Mouse (Mus musculus): ENCODE results near the gene Ppa2. TPM values are rescaled to one million over a fixed set of nuclear protein-coding genes. Genes with fewer than 3 reads are reported as not detected.

Ppa2 gene
- total and polyA plus RNA-seq, 3 experiments: 38.1 to 145 (median 67.3) TPM

- peaks cover 3% of the 10 kb centered on the region for H3K27me3 ChIP-seq (ENCODE audit: insufficient read depth, low read length)
- H3K9me3 ChIP-seq (replicated peaks): no peaks in the 10 kb centered on the region
- TF ChIP-seq GATA1 (IDR thresholded peaks at IDR 0.05; ENCODE audit: borderline replicate concordance, low read length) (no peak), CTCF (IDR thresholded peaks at IDR 0.05; ENCODE audit: low read depth, low read length) (no peak), GATA2 (IDR thresholded peaks at IDR 0.05; ENCODE audit: borderline replicate concordance, low read depth, low read length) (no peak), TAL1 (conservative IDR thresholded peaks at IDR 0.05; ENCODE audit: low read depth, low read length) (no peak), POLR2AphosphoS5 (IDR thresholded peaks at IDR 0.05; ENCODE audit: insufficient replicate concordance, low read depth, low read length) (no peak)
- DNase-seq (ENCODE audit: low spot score) (no peak), ATAC-seq (ENCODE audit: extremely low read depth, insufficient number of reproducible peaks, low FRiP score, poor library complexity, severe bottlenecking) (no peak)
- H3K36me3 ChIP-seq (replicated peaks): no peaks in the 10 kb centered on the region
- no peak overlapping the region for H3K4me3 ChIP-seq (ENCODE audit: low read depth, low read length)
- H3K4me1 ChIP-seq (ENCODE audit: insufficient read depth, low read depth, low read length): 0 out of 2 replicates have a peak, but pooled peaks cover 2% of the 10 kb centered on the region
These were observed 101.3 kb downstream of the Ppa2 start for GRCm38 (mm10) chr3:133411123-133411675.

GRCm38 (mm10) chr3:133411768-133412167 lies 101.9 kb downstream of the Ppa2 start:
- Histone ChIP-seq H3K4me3 (ENCODE audit: low read depth, low read length) (no peak overlapping the region), H3K27me3 (ENCODE audit: insufficient read depth, low read length) (peaks cover 6% of the 10 kb centered on the region), H3K9me3 (replicated peaks) (no peaks in the 10 kb centered on the region), H3K36me3 (replicated peaks) (no peaks in the 10 kb centered on the region), H3K4me1 (ENCODE audit: insufficient read depth, low read depth, low read length) (no peaks in the 10 kb centered on the region)
- ATAC-seq (ENCODE audit: extremely low read depth, insufficient number of reproducible peaks, low FRiP score, poor library complexity, severe bottlenecking) (no peak), DNase-seq (ENCODE audit: low spot score) (no peak)
- TF ChIP-seq GATA2 (IDR thresholded peaks at IDR 0.05; ENCODE audit: borderline replicate concordance, low read depth, low read length) (no peak), CTCF (IDR thresholded peaks at IDR 0.05; ENCODE audit: low read depth, low read length) (no peak), GATA1 (IDR thresholded peaks at IDR 0.05; ENCODE audit: borderline replicate concordance, low read length) (no peak), TAL1 (conservative IDR thresholded peaks at IDR 0.05; ENCODE audit: low read depth, low read length) (no peak), POLR2AphosphoS5 (IDR thresholded peaks at IDR 0.05; ENCODE audit: insufficient replicate concordance, low read depth, low read length) (no peak)

GRCm38 (mm10) chr3:133414747-133415146 lies 104.8 kb downstream of the Ppa2 start:
- Histone ChIP-seq H3K4me3 (ENCODE audit: low read depth, low read length) (no peak overlapping the region), H3K27me3 (ENCODE audit: insufficient read depth, low read length) (peaks cover 6% of the 10 kb centered on the region), H3K9me3 (replicated peaks) (no peaks in the 10 kb centered on the region), H3K4me1 (ENCODE audit: insufficient read depth, low read depth, low read length) (no peaks in the 10 kb centered on the region), H3K36me3 (replicated peaks) (no peaks in the 10 kb centered on the region)
- ATAC-seq (ENCODE audit: extremely low read depth, insufficient number of reproducible peaks, low FRiP score, poor library complexity, severe bottlenecking): no peak
- TF ChIP-seq TAL1 (conservative IDR thresholded peaks at IDR 0.05; ENCODE audit: low read depth, low read length): no peak
- TF ChIP-seq CTCF (IDR thresholded peaks at IDR 0.05; ENCODE audit: low read depth, low read length): no peak
- TF ChIP-seq GATA1 (IDR thresholded peaks at IDR 0.05; ENCODE audit: borderline replicate concordance, low read length): no peak
- TF ChIP-seq GATA2 (IDR thresholded peaks at IDR 0.05; ENCODE audit: borderline replicate concordance, low read depth, low read length): no peak
- TF ChIP-seq POLR2AphosphoS5 (IDR thresholded peaks at IDR 0.05; ENCODE audit: insufficient replicate concordance, low read depth, low read length): no peak
- DNase-seq (ENCODE audit: low spot score): no peak

GRCm38 (mm10) chr3:133423073-133423472 lies 113.2 kb downstream of the Ppa2 start:
- DNase-seq (ENCODE audit: low spot score) (no peak), ATAC-seq (ENCODE audit: extremely low read depth, insufficient number of reproducible peaks, low FRiP score, poor library complexity, severe bottlenecking) (no peak)
- H3K36me3 ChIP-seq (replicated peaks): no peaks in the 10 kb centered on the region

More at GRCm38 (mm10) chr3:133423073-133423472, 113.2 kb downstream of the Ppa2 start:
- 0 out of 2 replicates have a peak, but pooled peaks cover 3% of the 10 kb centered on the region for H3K27me3 ChIP-seq (ENCODE audit: insufficient read depth, low read length)
- no peak overlapping the region for H3K4me3 ChIP-seq (ENCODE audit: low read depth, low read length)
- no peaks in the 10 kb centered on the region for H3K9me3 ChIP-seq (replicated peaks)
- no peak for TF ChIP-seq GATA2 (IDR thresholded peaks at IDR 0.05; ENCODE audit: borderline replicate concordance, low read depth, low read length)
- TF ChIP-seq TAL1 (conservative IDR thresholded peaks at IDR 0.05; ENCODE audit: low read depth, low read length): no peak
- no peak for TF ChIP-seq CTCF (IDR thresholded peaks at IDR 0.05; ENCODE audit: low read depth, low read length)
- no peak for TF ChIP-seq GATA1 (IDR thresholded peaks at IDR 0.05; ENCODE audit: borderline replicate concordance, low read length)
- TF ChIP-seq POLR2AphosphoS5 (IDR thresholded peaks at IDR 0.05; ENCODE audit: insufficient replicate concordance, low read depth, low read length): no peak
- no peaks in the 10 kb centered on the region for H3K4me1 ChIP-seq (ENCODE audit: insufficient read depth, low read depth, low read length)

Other genes starting within 250 kb of the Ppa2 start
- 41.6 and 50.2 TPM in 2 replicates for gene Ints12, start 218.3 kb upstream of the Ppa2 start, total RNA-seq (2014; fragmentation: Nextera tagmentation)
- gene Ints12, start 218.3 kb upstream of the Ppa2 start, total RNA-seq (2017): 21.5 and 24.3 TPM in 2 replicates
- 1.4 and 1.8 TPM in 2 replicates for gene Ints12, start 218.3 kb upstream of the Ppa2 start, polyA plus RNA-seq (2012)
- 59.9 and 64.0 TPM in 2 replicates for gene Gstcd, start 218.1 kb upstream of the Ppa2 start, total RNA-seq (2014; fragmentation: Nextera tagmentation)
- gene Gstcd, start 218.1 kb upstream of the Ppa2 start, total RNA-seq (2017): 24.5 and 24.7 TPM in 2 replicates
- gene Gstcd, start 218.1 kb upstream of the Ppa2 start, polyA plus RNA-seq (2012): 11.8 and 14.9 TPM in 2 replicates
- 0.15 TPM in 1 of 2 replicates, not detected in the other for gene Arhgef38, start 75.2 kb upstream of the Ppa2 start, total RNA-seq (2014; fragmentation: Nextera tagmentation)
- 0.11 TPM in 1 of 2 replicates, not detected in the other for gene Arhgef38, start 75.2 kb upstream of the Ppa2 start, total RNA-seq (2017)
- gene Arhgef38, start 75.2 kb upstream of the Ppa2 start, polyA plus RNA-seq (2012): not detected in 2 replicates
- 140 and 144 TPM in 2 replicates for gene Tet2, start 235.0 kb downstream of the Ppa2 start, total RNA-seq (2014; fragmentation: Nextera tagmentation)
- gene Tet2, start 235.0 kb downstream of the Ppa2 start, total RNA-seq (2017): 87.0 and 97.1 TPM in 2 replicates
- 8.3 and 14.8 TPM in 2 replicates for gene Tet2, start 235.0 kb downstream of the Ppa2 start, polyA plus RNA-seq (2012)

Measured in G1E (cell line).